Mouse (Mus musculus) brain, embryonic 14.5 days (tissue): ENCODE results near the gene Lefty2. TPM values are rescaled to one million over a fixed set of nuclear protein-coding genes. Genes with fewer than 3 reads are reported as not detected.
A peak's percentile ranks its signal among the peaks of the same experiment; 100 is the strongest.

Experiments used
- DNase-seq: peaks from one replicate; pipeline ENCODE4 v3.0.0-alpha.2; 2011; ENCODE audit warnings: low read depth
- CTCF ChIP-seq: fragments of 200-500 bp; IDR thresholded peaks from 2 replicates; pipeline ENCODE4 v1.5.1; 2012; ENCODE audit warnings: inconsistent platforms, mild to moderate bottlenecking, moderate library complexity, borderline replicate concordance; ENCODE audit not compliant: insufficient read depth, insufficient read length; ENCODE audit errors: extremely low read depth
- POLR2A ChIP-seq: fragments of 200-500 bp; IDR thresholded peaks from 2 replicates; pipeline ENCODE4 v1.6.1; 2012; ENCODE audit warnings: mild to moderate bottlenecking, inconsistent platforms, borderline replicate concordance; ENCODE audit not compliant: poor library complexity, insufficient read depth, insufficient read length, severe bottlenecking; ENCODE audit errors: extremely low read depth
- polyA plus RNA-seq: library from polyadenylated mRNA; depleted of rRNA; stranded (reverse); fragments of >200 nt; gene quantifications from 2 replicates; pipeline ENCODE4 v1.2.3, GENCODE M21; 2012; rRNA removed

The Lefty2 gene
- polyA plus RNA-seq, result 1.4 and 2.0 TPM in 2 replicates

- no peak for DNase-seq
These were observed at the start of gene Lefty2 for GRCm38 (mm10) chr1:180892808-180893207. Lefty2 (plus strand) TSS chr1:180893108.

GRCm38 (mm10) chr1:180848114-180848510 lies 44.8 kb upstream of the Lefty2 start:
- no peak for TF ChIP-seq CTCF
- 0 out of 2 replicates have a peak, but pooled peaks have one; percentile 16 for TF ChIP-seq POLR2A
- peak; percentile 95 for DNase-seq

More at GRCm38 (mm10) chr1:180892808-180893207, at the start of gene Lefty2:
- no peak for TF ChIP-seq CTCF
- no peak for TF ChIP-seq POLR2A

- TF ChIP-seq POLR2A, result peak; percentile 12; the same call in 1 of the 2 replicates
- no peak for TF ChIP-seq CTCF
- DNase-seq, result peak; percentile 89
These were observed 44.2 kb upstream of the Lefty2 start for GRCm38 (mm10) chr1:180848511-180849241.

GRCm38 (mm10) chr1:180849701-180850301 lies 43.1 kb upstream of the Lefty2 start:
- TF ChIP-seq POLR2A (no peak), CTCF (no peak)
- DNase-seq, result peak; percentile 62

- DNase-seq, result peak; percentile 100
These were observed 42.3 kb upstream of the Lefty2 start, which contains the start of gene Sde2 for GRCm38 (mm10) chr1:180850316-180851270. Sde2 (plus strand) TSS chr1:180851127.

GRCm38 (mm10) chr1:180858763-180859162 lies 34.1 kb upstream of the Lefty2 start:
- no peak for DNase-seq
- TF ChIP-seq POLR2A, result no peak
- TF ChIP-seq CTCF, result no peak

More at GRCm38 (mm10) chr1:180850316-180851270, 42.3 kb upstream of the Lefty2 start, which contains the start of gene Sde2:
- TF ChIP-seq POLR2A, result peak; percentile 99
- no peak for TF ChIP-seq CTCF

GRCm38 (mm10) chr1:180860030-180860429 lies 32.9 kb upstream of the Lefty2 start:
- DNase-seq, result no peak

GRCm38 (mm10) chr1:180863606-180864005 lies 29.3 kb upstream of the Lefty2 start:
- TF ChIP-seq POLR2A (no peak), CTCF (peak; percentile 67)
- DNase-seq, result peak; percentile 76

More at GRCm38 (mm10) chr1:180860030-180860429, 32.9 kb upstream of the Lefty2 start:
- no peak for TF ChIP-seq CTCF
- no peak for TF ChIP-seq POLR2A

GRCm38 (mm10) chr1:180866001-180866400 lies 26.9 kb upstream of the Lefty2 start:
- no peak for TF ChIP-seq CTCF
- no peak for TF ChIP-seq POLR2A
- DNase-seq, result no peak

- DNase-seq, result no peak
- TF ChIP-seq CTCF, result no peak
- TF ChIP-seq POLR2A, result no peak
These were observed 22.7 kb upstream of the Lefty2 start for GRCm38 (mm10) chr1:180870122-180870650.

GRCm38 (mm10) chr1:180873861-180874484 lies 18.9 kb upstream of the Lefty2 start:
- TF ChIP-seq CTCF (peak; percentile 61), POLR2A (no peak)
- peak; percentile 66 for DNase-seq

GRCm38 (mm10) chr1:180874615-180875014 lies 18.3 kb upstream of the Lefty2 start:
- TF ChIP-seq POLR2A (no peak), CTCF (no peak)
- no peak for DNase-seq
